Mouse (Mus musculus): ENCODE results near the gene St6galnac3. TPM values are rescaled to one million over a fixed set of nuclear protein-coding genes. Genes with fewer than 3 reads are reported as not detected.

St6galnac3 gene
- polyA plus RNA-seq, 1 experiment = not detected

GRCm38 (mm10) chr3:153169744-153170143 lies 555.2 kb downstream of the St6galnac3 start:
- no peak for TF ChIP-seq POLR2A (IDR thresholded peaks at IDR 0.05; ENCODE audit: borderline replicate concordance, low read depth, low read length)
- TF ChIP-seq CTCF (IDR thresholded peaks at IDR 0.05; ENCODE audit: low read depth, low read length) = no peak
- no peak overlapping the region for H3K27ac ChIP-seq (ENCODE audit: insufficient read depth, low read depth, low read length)
- H3K4me1 ChIP-seq (ENCODE audit: control insufficient read depth, insufficient read depth, low read length) = no peaks in the 10 kb centered on the region
- no peak overlapping the region for H3K4me3 ChIP-seq (ENCODE audit: insufficient read depth, low read length)

GRCm38 (mm10) chr3:153161676-153162075 lies 563.3 kb downstream of the St6galnac3 start:
- TF ChIP-seq POLR2A (IDR thresholded peaks at IDR 0.05; ENCODE audit: borderline replicate concordance, low read depth, low read length) = no peak
- no peak for TF ChIP-seq CTCF (IDR thresholded peaks at IDR 0.05; ENCODE audit: low read depth, low read length)
- no peaks in the 10 kb centered on the region for H3K4me1 ChIP-seq (ENCODE audit: control insufficient read depth, insufficient read depth, low read length)
- no peak overlapping the region for H3K4me3 ChIP-seq (ENCODE audit: insufficient read depth, low read length)
- no peak overlapping the region for H3K27ac ChIP-seq (ENCODE audit: insufficient read depth, low read depth, low read length)

GRCm38 (mm10) chr3:153160683-153161082 lies 564.3 kb downstream of the St6galnac3 start:
- TF ChIP-seq CTCF (IDR thresholded peaks at IDR 0.05; ENCODE audit: low read depth, low read length) = no peak
- no peak for TF ChIP-seq POLR2A (IDR thresholded peaks at IDR 0.05; ENCODE audit: borderline replicate concordance, low read depth, low read length)
- Histone ChIP-seq H3K27ac (ENCODE audit: insufficient read depth, low read depth, low read length) (no peak overlapping the region), H3K4me3 (ENCODE audit: insufficient read depth, low read length) (no peak overlapping the region), H3K4me1 (ENCODE audit: control insufficient read depth, insufficient read depth, low read length) (no peaks in the 10 kb centered on the region)

- no peak overlapping the region for H3K4me3 ChIP-seq (ENCODE audit: insufficient read depth, low read length)
- TF ChIP-seq POLR2A (IDR thresholded peaks at IDR 0.05; ENCODE audit: borderline replicate concordance, low read depth, low read length) = no peak
- no peak overlapping the region for H3K27ac ChIP-seq (ENCODE audit: insufficient read depth, low read depth, low read length)
- no peaks in the 10 kb centered on the region for H3K4me1 ChIP-seq (ENCODE audit: control insufficient read depth, insufficient read depth, low read length)
Measured at GRCm38 (mm10) chr3:153148887-153149286, 576.1 kb downstream of the St6galnac3 start.

Other genes with a start within 250 kb of the St6galnac3 start
- gene Asb17, start 119.0 kb upstream of the St6galnac3 start, polyA plus RNA-seq (2012; ENCODE audit: insufficient read depth, insufficient read length, missing spikeins) = not detected in 2 replicates
- not detected in 2 replicates for gene Msh4, start 181.0 kb upstream of the St6galnac3 start, polyA plus RNA-seq (2012; ENCODE audit: insufficient read depth, insufficient read length, missing spikeins)
- gene Rabggtb, start 187.8 kb upstream of the St6galnac3 start, polyA plus RNA-seq (2012; ENCODE audit: insufficient read depth, insufficient read length, missing spikeins) = 46.5 and 53.2 TPM in 2 replicates
- 78.7 and 90.3 TPM in 2 replicates for gene Acadm, start 219.5 kb upstream of the St6galnac3 start, polyA plus RNA-seq (2012; ENCODE audit: insufficient read depth, insufficient read length, missing spikeins)
- gene Slc44a5, start 248.3 kb upstream of the St6galnac3 start, polyA plus RNA-seq (2012; ENCODE audit: insufficient read depth, insufficient read length, missing spikeins) = not detected in 2 replicates